Mouse (Mus musculus) layer of hippocampus, postnatal 14 days (tissue): ENCODE data around the gene Mmp20. TPM values are rescaled to one million over a fixed set of nuclear protein-coding genes. Genes with fewer than 3 reads are reported as not detected.

ENCODE experiments used
- DNase-seq, 2 experiments: peaks; one replicate each; pipeline ENCODE4 v3.0.0; 2021 to 2022; ENCODE audit warnings: low spot score in 2 of 2, mixed read lengths in 1 of 2
- long read RNA-seq, 2 experiments: library from polyadenylated mRNA; stranded (forward); transcript quantifications; one replicate each; pipeline ENCODE4 v2.0.0; 2021
- total RNA-seq, 2 experiments: library from RNA; stranded (reverse); gene quantifications; 2 replicates each; pipeline ENCODE4 v1.2.3; 2021

The Mmp20 gene
- total RNA-seq: not detected
- long read RNA-seq, experiment 1: 0 reads
- long read RNA-seq, experiment 2: 0 reads

DNA sequence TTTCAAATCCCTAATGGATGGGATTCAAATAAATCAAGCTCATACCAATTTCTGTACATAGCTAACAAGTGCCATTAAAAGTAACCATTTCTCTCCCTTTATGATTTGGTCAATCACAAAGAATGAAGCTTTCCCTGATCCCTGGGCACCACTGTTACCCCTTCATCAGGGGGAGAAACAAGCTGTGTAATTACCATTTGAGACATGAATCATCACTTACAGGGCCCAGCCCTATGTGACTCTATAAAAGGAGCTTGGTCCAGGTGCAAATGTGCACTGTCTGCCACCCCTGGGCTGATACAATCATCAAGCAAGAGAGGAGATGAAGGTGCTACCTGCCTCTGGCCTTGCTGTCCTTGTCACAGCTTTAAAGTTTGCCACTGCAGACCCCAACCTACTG is at the start of gene Mmp20:
TSS of gene Mmp20 (plus strand) at position 301 of the 400 bp plus-strand sequence.
- DNase-seq: no peak

DNA sequence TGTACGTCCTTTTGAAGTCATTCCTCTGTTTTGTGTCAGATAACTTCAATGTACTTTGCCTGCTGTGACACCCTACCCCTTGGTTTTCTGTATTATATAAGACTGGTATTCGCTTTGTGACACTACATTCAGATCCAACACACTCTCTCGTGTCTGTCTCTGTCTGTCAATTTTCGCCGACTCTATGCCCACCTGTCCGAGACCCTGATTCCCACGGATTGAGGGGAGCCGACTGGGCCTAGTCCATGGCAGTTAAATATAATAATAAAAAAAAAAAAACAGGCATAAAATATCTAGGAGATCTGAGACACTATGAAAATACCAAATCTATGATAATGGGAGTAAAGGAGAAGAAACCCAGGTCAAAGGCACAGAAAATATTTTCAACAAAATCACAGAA is 38.0 kb upstream of the Mmp20 start:
- no peak for DNase-seq

DNA sequence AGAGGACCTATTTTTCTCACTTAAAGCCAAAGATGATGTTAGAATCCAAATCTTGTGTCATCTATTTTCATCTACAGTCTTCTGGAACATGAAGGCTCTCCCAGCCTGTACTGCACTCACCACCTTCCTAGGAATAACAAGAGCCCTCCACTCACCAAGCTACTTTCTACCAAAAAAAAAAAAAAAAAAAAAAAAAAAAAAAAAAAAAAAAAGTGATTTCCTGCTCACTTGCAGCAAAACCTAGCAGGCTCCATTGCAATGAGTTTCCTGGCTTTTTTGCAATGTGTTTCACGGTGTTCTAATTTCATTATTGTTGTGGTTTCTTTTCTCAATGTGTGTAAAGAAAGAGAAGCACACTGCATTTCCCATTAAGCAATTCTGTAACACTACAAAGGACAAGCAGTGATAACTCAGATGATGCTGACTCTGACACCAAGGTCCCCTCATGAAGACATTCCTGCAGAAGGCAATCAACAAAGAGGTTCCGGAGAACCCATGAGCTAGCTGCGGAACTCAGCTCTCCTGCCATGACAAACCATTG is 34.7 kb upstream of the Mmp20 start:
- no peak for DNase-seq

DNA sequence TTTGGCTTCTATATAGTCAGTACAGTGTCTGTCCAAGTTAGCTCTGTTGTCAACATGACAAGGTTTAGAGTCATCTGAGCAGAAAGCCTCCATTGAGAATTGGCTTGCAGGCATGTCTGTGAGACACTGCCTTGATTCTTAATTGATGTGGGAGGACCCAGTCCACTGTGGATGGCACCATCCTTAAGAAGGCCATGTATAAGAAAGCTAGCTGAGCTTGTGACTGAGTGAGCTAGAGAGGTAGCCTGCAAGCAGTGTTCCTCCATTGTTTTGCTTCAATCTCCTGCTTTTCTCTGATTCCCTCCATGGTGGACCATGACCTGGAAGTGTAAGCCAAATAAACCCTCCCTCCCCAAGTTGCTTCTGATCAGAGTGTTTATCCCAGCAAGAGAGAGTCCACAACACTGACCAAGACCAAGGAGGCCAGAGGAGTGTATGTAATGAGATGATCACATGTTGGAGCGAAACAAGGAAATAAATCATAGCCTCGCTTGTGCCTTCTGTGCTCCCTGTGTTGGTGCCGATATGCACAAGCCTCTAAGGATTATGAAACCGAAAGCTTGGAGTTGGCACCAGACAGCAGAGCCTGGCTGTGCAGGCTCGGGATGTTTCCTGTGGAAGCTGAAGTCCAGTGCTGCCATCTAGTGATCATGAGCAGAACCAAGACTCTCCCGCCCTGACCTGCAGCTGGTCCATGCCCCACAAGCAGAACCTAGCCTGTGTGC is 33.1 kb upstream of the Mmp20 start:
- DNase-seq: peak; percentile 73 to 88

DNA sequence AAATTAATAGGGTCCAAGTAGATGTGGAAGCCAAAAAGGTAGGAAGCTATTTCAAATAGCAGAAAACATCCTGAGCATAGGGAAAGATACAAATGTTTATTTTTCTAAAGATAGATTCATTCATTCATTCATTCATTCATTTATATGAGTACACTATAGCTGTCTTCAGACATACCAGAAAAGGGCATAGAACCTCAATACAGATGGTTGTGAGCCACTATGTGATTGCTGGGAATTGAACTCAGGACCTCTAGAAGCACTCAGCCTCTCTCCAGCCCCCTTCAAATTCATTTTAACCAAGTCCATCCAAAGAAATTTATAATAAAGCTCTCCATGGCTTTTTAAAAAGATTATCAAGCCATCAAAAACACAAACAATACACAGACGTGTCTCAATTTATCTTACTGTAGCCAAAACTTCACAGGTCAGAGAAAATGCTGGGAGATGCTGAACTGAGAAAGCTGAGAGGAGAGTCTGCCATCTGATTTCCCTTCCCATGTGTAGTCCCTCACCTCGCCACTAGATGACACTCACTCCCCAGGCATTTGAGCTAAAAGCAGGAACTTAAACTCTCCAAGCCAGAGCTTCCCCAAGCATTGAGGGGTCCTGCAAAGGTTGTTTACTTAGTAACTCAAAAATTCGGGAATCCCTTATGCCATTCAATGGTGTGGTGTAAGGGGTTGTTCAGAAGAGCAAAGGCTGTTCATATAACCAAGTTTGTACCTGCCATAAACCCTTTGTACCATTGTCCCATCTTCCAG is 24.9 kb upstream of the Mmp20 start:
- DNase-seq: peak; percentile 74 to 82

DNA sequence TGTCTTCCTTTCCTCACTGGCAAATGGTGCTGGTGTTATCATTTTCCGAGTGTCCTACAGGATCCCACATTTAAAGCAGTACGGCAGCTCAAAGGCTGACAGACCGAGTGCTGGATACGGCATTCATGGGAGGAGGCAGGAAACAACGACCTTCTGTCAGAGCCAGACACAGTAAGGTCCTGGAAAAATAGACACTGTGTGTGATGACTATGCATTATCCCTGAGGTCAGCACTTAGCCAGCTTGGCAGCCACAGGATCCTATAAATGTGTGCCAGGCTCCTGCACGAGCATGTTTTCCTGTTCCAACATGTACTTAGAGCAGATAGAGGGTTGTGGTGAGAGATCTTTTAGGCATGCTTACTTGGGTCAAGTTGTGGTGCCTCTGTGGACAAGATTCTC is 24.0 kb upstream of the Mmp20 start:
- DNase-seq: peak in 1 of 2 experiments; percentile 2

DNA sequence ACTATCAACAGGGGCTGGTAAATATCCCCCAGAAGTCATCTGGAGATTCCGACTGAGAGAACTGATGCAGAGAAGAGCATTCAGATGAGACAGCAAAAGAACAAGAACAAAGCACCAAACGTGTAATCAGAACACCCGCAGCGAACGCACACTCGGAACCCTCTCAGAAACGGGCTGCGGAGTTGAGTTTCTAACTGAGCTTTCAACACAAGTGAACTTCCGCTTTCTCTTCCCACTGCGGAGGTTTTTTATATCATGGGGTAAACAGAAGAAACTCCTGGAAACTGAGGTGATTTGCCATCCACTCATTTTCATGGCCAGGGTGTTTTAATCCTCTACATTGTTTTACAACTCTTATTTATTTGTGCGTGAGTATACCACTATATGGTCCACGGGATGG is 22.4 kb upstream of the Mmp20 start:
- no peak for DNase-seq

DNA sequence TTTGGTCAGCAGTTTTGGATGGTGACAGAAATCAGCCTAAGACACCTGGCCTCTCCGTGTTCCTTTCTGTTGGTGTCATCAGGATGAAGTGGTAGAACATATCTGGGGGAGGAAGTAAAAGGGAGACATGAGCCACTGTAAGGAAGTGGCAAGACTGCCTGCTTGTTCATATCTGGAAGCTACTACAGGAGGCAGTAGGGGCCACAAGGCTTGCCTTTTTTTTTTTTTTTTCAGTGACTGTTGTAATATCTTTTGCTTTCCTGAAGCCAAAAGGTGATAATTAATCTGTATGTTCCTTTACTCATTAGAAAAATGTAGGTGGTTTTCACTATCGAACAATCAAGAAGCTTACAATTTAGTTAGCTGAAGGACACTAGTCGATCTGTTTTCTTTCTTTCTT is 5.4 kb upstream of the Mmp20 start:
- DNase-seq: no peak

DNA sequence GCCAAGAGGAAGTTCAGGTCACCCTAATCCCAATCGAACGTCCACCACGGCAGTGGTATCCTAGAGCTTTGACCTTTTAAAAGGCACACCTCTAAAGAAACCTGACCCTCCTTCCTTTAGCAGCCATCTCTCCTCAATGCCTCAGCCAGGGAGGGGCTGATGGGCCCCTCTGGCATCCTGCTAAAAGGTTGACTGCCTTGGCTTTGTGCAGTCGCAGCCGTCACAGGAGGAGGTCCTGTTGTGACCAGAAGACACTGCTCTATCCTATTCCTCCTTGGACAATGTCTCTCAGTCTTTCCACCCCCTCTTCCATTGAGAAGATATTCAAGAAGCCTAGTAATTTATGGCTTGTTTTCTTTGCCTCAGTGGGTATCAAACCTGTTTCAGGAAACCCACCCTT is 5.9 kb downstream of the Mmp20 start:
- no peak for DNase-seq

DNA sequence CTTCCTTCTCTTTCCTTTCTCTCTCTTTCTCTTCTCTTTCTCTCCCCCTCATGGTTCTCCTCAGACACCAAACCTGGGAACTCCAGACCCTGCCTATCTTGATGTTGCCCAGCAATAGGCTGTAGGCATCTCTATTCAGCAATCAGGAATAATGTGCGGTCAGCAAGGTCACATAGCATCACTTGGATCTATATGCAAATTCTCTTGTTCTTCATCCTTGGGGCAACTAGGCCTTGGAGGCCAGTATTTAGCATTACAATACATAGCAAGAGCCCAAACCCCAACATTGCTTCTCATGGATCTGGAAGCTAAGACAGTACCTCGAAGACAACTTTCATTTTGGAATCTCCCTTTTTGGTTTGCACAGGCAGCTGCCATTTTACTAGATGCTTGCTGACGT is 19.9 kb downstream of the Mmp20 start:
- no peak for DNase-seq

DNA sequence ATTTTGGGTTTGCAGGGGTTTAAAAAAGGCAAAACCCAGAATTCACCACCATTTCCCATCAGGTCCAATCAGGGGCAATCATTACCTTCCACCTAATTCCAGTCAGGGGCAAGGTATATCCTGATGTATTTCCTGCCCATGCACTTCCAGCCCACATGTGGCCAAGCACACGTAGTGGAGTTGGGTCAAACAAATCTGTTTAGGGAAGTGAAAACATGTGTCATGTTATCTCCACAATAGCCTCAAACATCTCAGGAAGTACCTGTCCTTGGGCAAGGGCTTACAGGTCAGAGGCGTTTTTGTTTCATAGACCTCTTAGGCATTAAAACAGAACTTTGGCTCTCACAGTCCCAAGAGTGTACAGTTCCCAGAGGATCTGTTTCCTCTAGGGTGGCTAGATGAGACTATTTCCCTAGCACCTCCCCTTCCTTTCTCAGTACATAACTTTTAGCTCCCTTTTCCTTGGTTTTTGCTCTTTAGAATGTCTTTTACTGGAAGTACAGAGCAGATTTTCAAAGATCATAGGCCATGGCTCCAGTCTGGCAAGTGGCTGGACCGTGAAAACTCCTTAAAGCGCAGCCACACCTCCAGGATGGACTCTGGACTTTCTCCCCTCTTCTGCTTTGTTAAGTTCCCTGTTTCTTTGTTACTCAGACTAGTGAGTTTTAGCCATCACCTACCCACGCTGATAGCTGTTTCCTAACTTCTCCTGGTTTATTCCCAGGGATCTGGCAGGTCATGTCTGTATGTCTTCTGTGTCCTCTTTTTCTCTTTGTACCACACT is 22.6 kb downstream of the Mmp20 start:
- no peak for DNase-seq

DNA sequence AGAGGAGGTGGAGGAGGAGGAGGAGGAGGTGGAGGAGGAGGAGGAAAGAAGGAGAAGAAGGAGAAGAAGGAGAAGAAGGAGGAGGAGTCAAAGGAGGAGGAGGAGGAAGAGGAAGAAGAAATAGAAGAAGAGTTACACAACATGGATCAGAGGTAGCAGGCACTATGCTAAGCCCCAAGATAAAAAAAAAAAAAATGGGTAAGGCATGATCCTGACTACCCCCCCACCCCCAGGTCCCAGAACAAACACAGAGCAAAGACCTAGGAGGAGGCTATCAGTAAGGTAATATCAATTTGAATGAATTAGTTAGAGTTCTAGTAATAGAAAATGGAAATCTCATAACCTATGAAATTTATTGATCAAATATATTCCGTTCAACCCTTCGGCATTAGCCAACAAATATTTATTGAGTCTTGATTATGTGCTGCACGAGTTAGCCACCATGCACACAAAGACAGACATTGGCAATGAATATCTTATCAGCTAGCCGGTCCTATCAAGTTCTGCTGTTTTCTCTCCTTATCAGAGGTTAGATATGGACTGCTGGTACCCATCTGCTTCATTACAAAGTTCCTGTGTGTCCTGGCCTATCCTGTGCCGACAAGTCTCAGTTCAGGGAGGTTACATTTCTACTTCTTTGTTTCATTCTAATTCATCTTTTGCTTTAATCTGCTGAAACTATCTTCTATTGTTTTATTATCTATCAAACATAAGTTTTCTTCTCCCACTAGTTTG is 24.5 kb downstream of the Mmp20 start:
- no peak for DNase-seq

DNA sequence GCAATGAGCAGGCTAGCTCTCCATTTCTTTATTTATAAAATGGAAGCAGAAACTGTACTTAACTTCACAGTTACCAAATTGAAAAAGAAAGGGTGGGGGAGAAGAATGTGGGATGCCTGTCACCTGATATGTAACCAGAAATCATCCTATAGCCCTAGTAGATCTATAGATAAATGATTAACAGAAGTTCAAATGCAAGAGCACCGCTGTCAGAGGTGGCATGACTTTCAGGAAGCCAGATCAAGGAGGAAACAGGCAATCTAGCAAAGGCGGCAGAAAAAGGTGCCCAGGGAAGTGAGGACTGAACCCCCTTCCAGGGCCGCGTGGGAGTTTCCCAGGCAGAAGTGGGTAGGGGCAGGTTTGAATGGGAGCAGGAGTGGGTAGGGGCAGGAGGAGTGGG is 29.9 kb downstream of the Mmp20 start:
- DNase-seq: no peak

DNA sequence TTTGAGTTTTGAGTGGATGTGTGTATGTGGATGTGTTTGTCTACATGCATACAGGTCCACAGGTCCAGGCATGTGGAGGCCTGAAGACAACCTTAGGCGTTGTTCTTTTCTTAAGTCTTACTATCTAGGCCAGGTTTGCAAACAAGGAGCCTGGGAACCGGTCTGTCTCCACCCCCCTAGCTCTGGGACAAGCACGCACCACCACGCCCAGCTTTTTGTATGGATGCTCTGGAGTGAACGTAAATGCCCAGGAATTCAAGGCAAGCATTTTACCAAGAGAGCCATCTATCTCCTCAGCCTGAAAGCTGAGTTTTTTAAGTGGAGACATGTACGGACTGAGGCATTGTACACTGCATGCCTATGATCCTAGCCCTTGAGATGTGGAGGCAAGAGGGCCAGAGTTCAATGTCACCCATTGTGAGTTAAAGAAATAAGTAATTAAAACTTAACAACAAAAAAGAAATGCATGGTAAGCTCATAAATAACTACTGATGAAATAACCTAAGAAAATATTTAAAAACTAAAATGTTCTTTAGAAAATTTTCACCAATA is 31.5 kb downstream of the Mmp20 start:
- no peak for DNase-seq

DNA sequence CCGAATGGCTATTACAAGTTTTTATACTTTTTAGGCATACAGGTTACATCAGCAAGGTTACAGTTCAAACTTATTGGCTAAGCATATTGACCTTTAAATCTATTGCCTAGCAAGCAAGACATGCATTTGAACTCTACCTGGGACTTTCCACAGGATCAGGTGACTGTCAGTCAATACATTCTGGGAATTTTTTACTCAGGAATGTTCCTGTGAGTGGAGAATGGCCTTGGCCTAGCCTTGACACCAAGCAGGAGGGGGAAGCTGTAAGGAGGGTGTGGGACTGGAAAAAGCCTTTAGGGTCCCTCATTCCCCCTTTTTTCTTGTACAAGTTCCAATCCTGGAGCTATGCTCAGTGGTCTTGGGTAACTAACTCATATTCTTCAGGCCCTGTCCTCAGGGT is 33.3 kb downstream of the Mmp20 start:
- DNase-seq: no peak

DNA sequence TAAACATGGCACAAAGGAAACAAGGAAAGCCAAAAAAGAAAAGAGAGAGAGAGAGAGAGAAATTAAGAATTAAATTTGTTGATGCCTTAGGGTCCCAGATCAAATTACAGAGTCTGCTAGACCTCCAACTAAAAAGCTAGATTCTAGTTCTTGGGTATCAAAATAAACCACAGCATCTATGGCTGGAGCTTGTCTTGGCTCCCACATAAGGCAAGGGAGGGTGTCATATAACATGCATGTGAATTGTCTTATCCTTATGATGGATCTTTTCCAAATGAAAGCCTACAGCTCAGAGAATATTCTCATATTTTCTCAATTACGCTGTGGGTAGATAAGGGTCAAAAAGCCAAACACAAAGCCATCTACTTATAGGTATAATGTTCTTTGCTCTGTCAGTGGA is 41.6 kb downstream of the Mmp20 start:
- DNase-seq: no peak

DNA sequence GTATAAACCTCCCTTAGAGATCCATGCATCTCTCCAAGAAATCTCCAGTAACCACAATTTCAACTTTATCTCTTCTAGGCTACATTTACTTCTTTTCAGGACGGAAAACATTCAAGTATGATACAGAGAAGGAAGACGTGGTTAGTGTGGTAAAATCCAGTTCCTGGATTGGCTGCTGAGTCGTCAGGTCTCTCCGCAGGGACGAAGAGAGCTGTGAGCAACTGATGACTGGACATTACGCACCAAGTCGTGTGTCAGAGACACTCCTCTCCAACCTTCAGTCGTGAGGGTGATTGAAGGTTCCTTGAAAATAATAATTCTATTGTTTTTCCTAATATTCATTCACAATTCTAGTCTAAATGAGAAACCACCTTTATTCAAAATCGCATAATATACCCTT is 45.0 kb downstream of the Mmp20 start:
- no peak for DNase-seq

DNA sequence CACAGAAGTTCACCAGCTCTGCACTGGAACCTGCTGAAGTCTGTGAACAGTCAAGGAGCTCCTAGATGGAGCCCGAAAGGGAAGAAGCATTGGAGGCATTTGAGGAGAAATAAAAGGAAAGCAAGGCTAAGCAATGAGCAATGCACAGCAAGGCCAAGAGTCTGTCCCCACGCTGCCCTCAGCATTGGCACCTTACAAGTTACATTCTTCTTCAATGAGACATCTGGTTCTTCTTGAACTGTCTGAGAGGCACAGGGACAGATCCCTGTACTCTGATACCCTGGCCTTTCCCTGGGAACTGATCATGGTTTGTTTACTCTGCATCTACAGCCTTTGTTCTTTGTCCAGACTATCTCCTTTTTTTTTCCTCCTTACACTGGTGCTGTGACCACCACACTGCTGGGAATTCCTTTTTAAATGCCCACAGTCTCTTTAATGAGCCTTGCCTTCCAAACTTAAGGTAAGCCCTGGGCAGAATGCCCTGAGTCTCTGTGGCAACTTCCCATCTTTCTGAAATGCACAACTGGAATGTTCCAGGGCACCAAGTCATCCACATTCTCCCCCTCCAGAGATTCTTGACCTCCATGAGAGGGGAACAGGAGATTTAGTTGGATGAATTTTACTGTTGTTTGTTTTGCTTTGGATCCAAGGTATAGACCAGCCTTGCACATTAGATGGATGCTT is 50.3 kb downstream of the Mmp20 start:
- DNase-seq: no peak

DNA sequence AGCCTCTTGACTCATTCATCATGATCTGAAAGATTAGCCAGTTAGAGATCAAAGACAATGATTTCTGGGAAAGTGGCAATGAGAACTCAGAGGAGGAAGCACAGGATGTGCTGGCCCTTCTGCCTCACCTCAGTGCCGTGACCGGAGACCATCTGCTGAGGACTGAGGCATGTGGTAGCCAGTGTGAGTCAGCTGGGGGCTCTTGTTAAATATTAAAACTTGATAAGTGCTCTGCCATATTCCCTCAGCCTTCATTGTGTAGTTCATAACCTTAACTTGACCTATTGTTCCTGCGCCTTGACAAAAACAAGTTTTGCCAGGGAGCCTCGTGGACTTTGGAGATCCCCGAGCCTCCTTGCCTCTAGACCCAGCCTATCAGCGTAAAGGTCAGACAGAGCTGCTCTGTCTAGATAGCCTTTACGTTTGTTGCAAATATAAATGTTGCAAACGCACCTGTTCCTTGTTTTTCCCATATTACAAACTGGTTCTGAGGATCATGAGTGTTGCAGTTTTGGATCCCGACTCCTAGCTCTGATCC is 54.1 kb downstream of the Mmp20 start:
- no peak for DNase-seq

DNA sequence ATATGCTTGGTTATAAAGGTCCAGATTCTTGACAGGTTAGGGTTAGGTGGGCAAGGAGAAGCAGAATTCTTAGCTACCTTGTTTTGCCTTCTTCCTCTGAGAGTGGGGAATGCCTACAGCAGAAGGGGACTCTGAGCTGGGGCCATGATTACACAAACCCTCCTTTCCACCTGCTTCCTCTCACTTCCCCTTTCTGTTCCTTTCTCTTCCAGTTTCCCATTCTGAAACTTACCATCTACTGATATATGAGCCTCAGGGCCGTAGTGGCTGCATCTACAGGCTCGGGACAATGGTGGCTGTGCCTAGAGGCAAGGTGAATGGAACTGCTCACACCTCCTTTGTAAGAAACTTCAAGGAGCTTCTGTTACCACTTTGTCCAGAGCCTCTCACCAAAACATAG is 58.0 kb downstream of the Mmp20 start:
- no peak for DNase-seq
